In genomic region chr11:105905529-105906213, GRCm38 (mm10) we compare ENCODE assay signal across 16 mouse cellular contexts. TPM values are rescaled to one million over a fixed set of nuclear protein-coding genes. Genes with fewer than 3 reads are reported as not detected.
DNase-seq lines count a peak whose midpoint lies in the region; ATAC-seq lines count a peak whose summit lies in the region.
"Had no signal": no experiment of that assay in that cellular context is flagged by ENCODE, and none has a peak within 500 bp of the region (broad histone marks: within the 10 kb centered on the region; RNA-seq: fewer than 3 reads in every experiment).

No protein-coding gene starts in this region.

- H3K27me3 ChIP-seq in hindbrain, embryonic 14.5 days (ENCODE audit: control insufficient read depth, insufficient read depth, low read length), result no peaks in the 10 kb centered on the region
- H3K27me3 ChIP-seq: embryonic facial prominence, embryonic 12.5 days; hindbrain, embryonic 15.5 days; limb, embryonic 12.5 days had no signal

- no peak overlapping the region for H3K4me2 ChIP-seq in hindbrain, embryonic 14.5 days (replicated peaks)
- H3K4me2 ChIP-seq: embryonic facial prominence, embryonic 12.5 days; hindbrain, embryonic 15.5 days; limb, embryonic 12.5 days had no signal

- intact Hi-C loops in heart, postnatal 25 days (cut with DNase I), result loop anchor here (5.0 kb wide), 1 partner anchor 218 kb away; no protein-coding TSS in a partner anchor

- no peak for ATAC-seq in hindbrain, embryonic 14.5 days (ENCODE audit: low FRiP score)
- no peak for ATAC-seq in erythroid progenitor cell, adult 5-6 weeks (replicated peaks; ENCODE audit: low FRiP score, poor library complexity, severe bottlenecking)
- ATAC-seq: forebrain, embryonic 14.5 days had no signal

- no peaks in the 10 kb centered on the region for H3K9me3 ChIP-seq in hindbrain, embryonic 14.5 days (ENCODE audit: control insufficient read depth, low read length)
- H3K9me3 ChIP-seq: embryonic facial prominence, embryonic 12.5 days; hindbrain, embryonic 15.5 days; limb, embryonic 12.5 days had no signal

- DNase-seq in heart, adult 9 months (ENCODE audit: low spot score in 2 of 2), result peak; percentile 40 to 50
- no peak for DNase-seq in heart, postnatal 25 days (ENCODE audit: low spot score)
- DNase-seq in NIH3T3 (ENCODE audit: low read depth), result peak; percentile 84
- peak; percentile 22 for DNase-seq in heart, postnatal 4 days
- peak; percentile 79 for DNase-seq in lung, postnatal 36 days
- no peak for DNase-seq in hindbrain, embryonic 14.5 days (ENCODE audit: low spot score)
- no peak for DNase-seq in spleen, postnatal 10 days (ENCODE audit: low spot score in 2 of 2)
- DNase-seq: cerebellum, postnatal 14 days; gastrocnemius, adult 2 months; thymus, postnatal 14 days had no signal

- peaks cover 67% of the 10 kb centered on the region for H3K36me3 ChIP-seq in hindbrain, embryonic 14.5 days (replicated peaks; ENCODE audit: control insufficient read depth, insufficient read depth)

- no peak overlapping the region for H3K9ac ChIP-seq in hindbrain, embryonic 14.5 days
- H3K9ac ChIP-seq: embryonic facial prominence, embryonic 12.5 days; hindbrain, embryonic 15.5 days; limb, embryonic 12.5 days had no signal

- 78% methylated on average over 4 of the region's 4 CpGs for WGBS in hindbrain, embryonic 14.5 days

- no peaks in the 10 kb centered on the region for H3K4me1 ChIP-seq in hindbrain, embryonic 14.5 days (replicated peaks; ENCODE audit: control insufficient read depth, insufficient read depth, low read length)
- H3K4me1 ChIP-seq: embryonic facial prominence, embryonic 12.5 days; hindbrain, embryonic 15.5 days; limb, embryonic 12.5 days had no signal

- H3K27ac ChIP-seq in hindbrain, embryonic 14.5 days, result no peak overlapping the region
- H3K27ac ChIP-seq: embryonic facial prominence, embryonic 12.5 days; gastrocnemius, adult 2 months; hindbrain, embryonic 15.5 days; limb, embryonic 12.5 days had no signal

- no peak overlapping the region for H3K4me3 ChIP-seq in hindbrain, embryonic 14.5 days (replicated peaks; ENCODE audit: low read length)
- H3K4me3 ChIP-seq: embryonic facial prominence, embryonic 12.5 days; gastrocnemius, adult 2 months; hindbrain, embryonic 15.5 days; limb, embryonic 12.5 days had no signal

RNA-seq across cellular contexts. Expression of gene Cyb561, which starts 47.5 kb away (rescaled TPM):
- 10 to 100 TPM in 1 of 2 experiments, 1 to 10 TPM in 1; 7.9 to 11.9 TPM for total RNA-seq in heart, postnatal 25 days (2021)
- 1 to 10 TPM; 6.0 to 6.4 TPM for total RNA-seq in heart, postnatal 4 days (2021)
- 48.9 and 55.1 TPM in 2 replicates for polyA plus RNA-seq in hindbrain, embryonic 14.5 days (2014; fragmentation: Nextera tagmentation; extraction: Ambion mirVana)
- 3.4 TPM in 1 of 2 replicates, not detected in the other for total RNA-seq in erythroid progenitor cell, adult 5-6 weeks (2015; ENCODE audit: low replicate concordance)
- 1.5 TPM in 1 of 2 replicates, not detected in the other for total RNA-seq in erythroid progenitor cell, adult 5-6 weeks (2017; ENCODE audit: low replicate concordance)
- total RNA-seq: neutrophil, adult 5-6 weeks had no signal

Comparison
In these comparisons a context has a peak if more than half of its experiments do, and no peak if none do; other contexts are left out.
1. DNase-seq: peak in heart, adult 9 months (2 of 2), NIH3T3 (single experiment), heart, postnatal 4 days (single experiment) and lung, postnatal 36 days (single experiment); none in heart, postnatal 25 days (single experiment), hindbrain, embryonic 14.5 days (single experiment) and spleen, postnatal 10 days (0 of 2).